Mouse (Mus musculus) c-Kit-negative CD71-positive TER-119-positive erythroid progenitor cells, embryonic 14.5 days (primary cell): ENCODE measurements around the gene Tob2.

ENCODE experiments used
- DNase-seq: peaks from one replicate; pipeline ENCODE4 v3.0.0-alpha.2; 2013; ENCODE audit warnings: low read depth, low spot score

The Tob2 gene

DNA sequence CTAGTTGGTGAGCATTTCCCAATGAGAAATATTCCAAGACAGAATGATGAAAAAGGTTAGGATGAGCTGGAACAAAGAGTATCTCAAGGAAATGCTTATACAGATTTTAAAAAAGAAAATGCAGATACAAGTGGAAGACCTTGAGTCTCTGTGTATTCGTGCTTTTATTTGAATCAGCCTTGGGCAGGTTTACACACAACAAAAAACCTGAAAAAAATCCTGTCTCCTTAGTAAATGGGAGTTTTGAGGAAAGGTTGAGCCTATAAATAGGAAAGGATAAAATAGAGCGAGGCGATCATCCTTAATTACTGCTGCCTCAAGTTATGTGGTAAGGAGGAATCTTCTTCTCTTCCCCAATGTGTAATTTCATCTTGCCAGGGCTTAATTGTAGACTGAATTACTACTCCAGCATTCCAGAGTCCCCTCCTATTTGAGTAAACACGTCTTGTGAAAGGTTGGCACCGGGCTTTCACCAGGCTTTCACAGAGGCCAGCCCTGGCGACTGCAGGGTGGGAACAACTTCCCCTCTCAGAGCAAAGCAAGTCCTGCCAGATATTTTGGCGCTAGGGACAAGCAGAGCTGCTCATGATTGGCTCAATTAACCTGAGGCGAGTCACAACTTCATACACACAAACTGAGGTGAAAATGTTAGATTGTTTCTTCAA, 2.0 kb upstream of the Tob2 start:
- DNase-seq = no peak

DNA sequence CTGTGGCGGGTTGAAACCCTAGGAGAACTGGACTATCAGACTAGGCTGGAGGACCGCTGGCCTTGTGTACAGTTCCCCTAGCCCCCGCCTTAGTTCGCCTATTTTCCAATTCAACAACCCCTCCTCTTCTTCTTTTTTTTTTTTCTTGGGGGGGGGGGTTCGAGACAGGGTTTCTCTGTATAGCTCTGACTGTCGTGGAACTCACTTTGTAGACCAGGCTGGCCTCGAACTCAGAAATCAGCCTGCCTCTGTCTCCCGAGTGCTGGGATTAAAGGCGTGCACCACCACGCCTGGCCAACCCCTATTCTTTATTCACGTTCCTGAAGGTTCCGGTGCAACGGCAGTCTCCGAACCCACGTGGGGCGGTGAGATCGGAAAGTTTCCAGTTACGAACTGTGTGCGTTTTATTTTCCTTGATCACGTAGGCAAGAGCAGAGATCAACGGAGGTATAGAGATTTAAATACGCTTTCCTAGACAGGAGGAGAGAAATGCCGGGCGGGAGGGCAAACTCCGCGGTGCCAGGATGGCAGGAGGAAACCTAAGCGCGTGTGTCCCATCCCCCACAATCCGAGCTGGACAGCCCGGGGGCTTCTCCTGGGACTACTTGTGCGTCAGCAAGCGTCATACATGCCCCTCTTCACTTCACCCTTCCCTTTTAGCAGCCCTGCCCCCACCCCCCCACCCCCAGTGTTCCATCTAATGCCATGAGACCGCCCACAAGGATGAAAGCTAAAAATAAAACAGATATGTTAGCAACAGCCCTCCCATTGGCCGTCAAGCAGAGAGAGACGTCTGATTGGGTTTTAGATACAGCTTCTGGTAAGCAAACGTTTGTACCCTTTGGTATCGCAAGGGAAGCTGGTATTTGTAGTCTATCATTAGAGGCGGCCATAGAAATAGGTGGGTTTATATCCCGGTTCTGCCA, 997 bp upstream of the Tob2 start:
- no peak for DNase-seq

DNA sequence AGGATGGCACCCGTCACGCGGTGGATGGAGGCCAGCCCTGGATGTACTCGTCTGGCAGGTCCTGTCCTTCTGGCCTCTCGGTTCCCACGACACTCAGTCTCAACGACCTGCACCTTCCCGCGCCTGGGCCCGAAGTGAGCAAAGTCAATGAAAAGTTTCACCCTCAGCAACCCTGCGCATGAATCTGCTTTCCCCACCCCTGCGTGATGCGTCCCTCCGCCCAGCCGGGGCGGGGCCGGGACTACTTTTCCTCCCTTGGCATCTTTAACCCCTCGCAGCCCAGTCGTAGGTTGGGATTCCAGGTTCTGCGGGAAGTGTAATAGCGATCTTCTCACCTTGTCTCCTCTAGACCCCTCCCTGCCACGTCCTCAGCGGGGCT, 469 bp downstream of the Tob2 start:
- peak; percentile 79 for DNase-seq

- no peak for DNase-seq
These were observed 876 bp downstream of the Tob2 start for GRCm38 (mm10) chr15:81857724-81858116.

- DNase-seq = no peak
These were observed 1.5 kb downstream of the Tob2 start for GRCm38 (mm10) chr15:81856938-81857723.

- DNase-seq = peak; percentile 77
These were observed 2.4 kb downstream of the Tob2 start for GRCm38 (mm10) chr15:81856030-81856790.

- DNase-seq = no peak
These were observed 5.5 kb downstream of the Tob2 start for GRCm38 (mm10) chr15:81853081-81853480.

DNA sequence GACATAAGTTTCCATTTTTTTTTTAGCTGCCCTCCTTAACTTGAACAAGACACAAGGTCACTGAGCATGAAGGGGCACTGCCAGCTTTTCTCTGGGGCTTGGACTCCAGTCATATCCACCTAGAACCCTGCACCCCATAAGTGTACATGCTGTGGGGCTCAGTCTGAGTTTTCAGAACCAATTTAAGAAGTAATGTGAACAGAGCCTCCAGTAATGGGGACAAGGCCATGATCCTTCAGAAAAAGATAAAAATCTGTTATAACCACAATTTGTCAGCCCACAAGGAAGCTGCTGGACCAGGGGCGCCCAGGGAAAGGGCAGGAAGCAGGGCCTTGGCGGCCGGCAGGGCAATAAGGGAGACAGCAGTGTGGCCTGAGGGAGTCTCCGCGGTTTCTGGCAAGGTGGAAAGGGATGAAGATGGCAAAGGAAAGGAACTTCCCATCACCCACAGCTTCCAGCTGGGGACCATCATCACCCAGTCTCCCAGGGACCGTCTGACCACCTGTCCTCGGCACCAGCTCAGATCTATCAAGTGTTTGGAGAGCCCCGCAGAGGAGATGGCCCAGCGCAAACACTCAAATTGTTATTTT, 6.1 kb downstream of the Tob2 start:
- no peak for DNase-seq

GRCm38 (mm10) chr15:81851375-81851774, 7.2 kb downstream of the Tob2 start:
- no peak for DNase-seq

DNA sequence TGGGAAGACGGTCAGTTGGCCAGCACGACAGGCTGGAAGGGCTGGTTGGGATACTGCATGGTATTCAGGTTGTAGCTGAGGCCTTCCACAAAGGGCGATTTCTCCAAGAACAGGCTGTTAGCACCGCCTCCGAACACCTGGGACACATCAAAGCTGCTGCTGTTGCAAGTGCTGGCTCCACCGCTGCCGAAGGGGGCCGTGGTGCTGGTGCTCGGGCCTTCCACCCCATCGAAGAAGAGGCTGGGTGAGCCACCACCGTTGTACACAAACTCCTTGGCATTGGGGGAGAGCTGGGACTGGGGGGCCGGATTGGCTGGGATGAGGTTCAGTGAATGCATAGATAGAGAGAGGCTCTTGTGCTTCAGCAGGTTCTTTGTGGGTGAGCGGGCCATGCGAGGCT, 7.9 kb downstream of the Tob2 start:
- DNase-seq = no peak

DNA sequence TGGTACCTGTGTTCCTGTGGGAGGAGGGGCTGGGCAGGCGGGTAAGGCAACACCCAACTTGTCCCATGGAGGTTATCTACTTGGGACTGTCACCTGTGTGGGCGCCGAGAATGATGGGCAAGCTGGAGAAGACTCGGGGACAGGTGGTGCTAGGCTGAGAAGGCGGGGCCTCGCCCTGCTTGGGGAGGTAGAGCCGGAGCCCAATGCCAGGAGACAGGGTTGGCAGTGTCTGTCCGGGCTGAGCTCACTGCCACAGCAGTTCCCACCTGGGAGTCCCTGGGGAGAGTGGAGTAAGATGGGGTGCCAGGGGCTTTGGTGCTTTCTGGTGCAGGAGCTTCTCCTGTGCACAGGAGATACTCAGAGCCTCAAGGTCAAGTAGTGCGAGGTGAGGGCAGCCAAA, 9.5 kb downstream of the Tob2 start:
- DNase-seq = no peak

DNA sequence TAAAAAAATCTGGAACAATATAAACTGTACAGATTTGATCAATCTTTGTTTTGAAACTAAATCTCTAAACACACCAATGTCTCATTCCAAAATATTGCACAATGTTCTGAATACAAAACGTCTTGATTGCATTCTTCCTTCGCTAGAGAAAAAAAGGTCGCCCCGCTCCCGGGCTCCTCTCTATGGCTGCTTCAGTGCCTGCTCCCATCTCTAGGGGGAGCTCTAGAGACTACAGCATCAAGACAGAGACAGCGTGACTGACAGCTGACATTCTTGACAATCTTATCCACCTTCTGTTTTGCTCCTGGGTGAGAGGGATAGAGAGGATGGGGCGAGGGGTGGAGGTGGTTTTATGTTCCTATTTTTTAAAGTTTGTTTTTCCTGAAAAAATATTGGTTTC, 10.3 kb downstream of the Tob2 start:
- DNase-seq = peak; percentile 65

DNA sequence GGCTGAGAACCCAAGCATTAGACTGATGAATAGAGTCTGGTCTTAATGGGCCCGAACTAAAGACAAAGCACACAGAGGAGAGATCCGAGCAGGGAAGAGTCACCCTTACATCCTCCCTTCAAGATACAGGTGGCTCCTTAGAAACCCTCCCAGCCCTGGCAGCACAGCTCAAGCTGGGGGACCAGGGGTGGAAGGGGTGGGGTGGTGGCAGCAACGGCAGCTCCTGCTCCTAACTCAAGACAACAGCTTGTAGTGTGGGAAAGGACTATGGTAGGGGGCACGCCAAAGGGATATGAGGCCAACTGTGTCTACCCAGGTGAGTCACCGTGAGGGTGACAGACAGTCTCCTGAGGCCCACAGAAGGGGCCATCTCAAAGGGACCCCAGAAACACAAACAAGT, 10.7 kb downstream of the Tob2 start:
- DNase-seq = no peak

GRCm38 (mm10) chr15:81847161-81847560, 11.4 kb downstream of the Tob2 start:
- DNase-seq = no peak

GRCm38 (mm10) chr15:81846755-81847154, 11.8 kb downstream of the Tob2 start:
- no peak for DNase-seq

GRCm38 (mm10) chr15:81845724-81846123, 12.9 kb downstream of the Tob2 start:
- DNase-seq = no peak

- no peak for DNase-seq
These were observed 13.5 kb downstream of the Tob2 start for GRCm38 (mm10) chr15:81845033-81845625.

DNA sequence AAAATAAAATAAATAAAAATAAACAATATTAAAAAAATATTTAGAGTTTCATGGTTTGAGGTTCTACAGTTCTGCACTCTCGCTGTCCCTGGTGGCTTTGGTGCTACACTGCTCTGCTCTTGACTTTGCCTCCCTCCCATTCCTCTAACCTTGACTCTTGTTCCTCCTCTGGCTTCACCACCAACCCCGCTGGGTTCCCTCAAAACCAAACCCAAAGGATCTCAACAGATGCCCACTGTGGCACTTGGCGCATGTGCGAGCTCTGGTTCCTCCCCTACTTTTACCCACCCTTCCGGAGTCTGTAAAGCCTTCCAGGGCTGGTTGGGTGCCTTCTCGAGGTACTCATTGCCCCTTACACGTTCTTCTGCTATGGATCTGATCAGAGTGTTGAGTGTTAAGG, 16.3 kb downstream of the Tob2 start:
- no peak for DNase-seq

DNA sequence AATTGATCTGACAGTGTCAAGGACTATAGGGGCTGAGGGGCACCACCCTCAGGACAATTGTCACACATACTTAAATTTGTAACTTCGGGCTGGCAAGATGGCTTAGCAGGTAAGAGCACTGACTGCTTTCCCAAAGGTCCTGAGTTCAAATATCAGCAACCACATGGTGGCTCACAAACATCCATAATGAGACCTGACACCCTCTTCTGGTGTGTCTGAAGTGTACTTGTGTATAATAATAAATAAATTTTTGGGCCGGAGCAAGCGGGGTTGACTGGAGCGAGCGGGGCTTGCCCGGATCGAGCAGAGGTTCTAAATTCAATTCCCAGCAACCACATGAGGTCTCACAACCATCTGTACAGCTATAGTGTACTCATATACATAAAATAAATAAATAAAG, 18.3 kb downstream of the Tob2 start:
- no peak for DNase-seq

DNA sequence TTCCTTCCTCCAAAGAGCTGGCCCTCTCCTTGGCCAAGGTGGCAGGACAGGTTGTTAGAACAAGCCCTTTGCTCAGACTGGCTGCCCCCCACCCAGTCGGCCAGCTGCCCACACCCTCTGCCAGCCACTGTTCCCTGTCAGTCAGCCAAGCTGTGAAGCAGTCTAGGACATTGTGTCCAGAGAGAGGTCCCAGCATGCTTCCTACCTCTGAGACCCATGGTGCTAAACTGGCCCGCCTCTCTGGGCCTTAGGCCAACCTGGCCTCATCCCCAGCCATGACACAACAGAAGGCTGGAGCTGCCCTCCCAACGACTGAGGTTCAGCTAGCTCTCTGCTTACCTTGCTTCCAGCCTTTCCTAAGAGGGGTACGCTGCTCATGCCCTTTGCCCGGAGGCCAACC, 19.0 kb downstream of the Tob2 start:
- DNase-seq = no peak
